Mouse (Mus musculus) liver, embryonic 14.5 days (tissue): ENCODE data around the gene Pygl. TPM values are rescaled to one million over a fixed set of nuclear protein-coding genes. Genes with fewer than 3 reads are reported as not detected.
"Not testable (repeated sequence)": the region's sequence is repeated elsewhere in the genome, so short reads cannot be mapped to it uniquely, and the experiment has no call there.

Source experiments
- ATAC-seq: fragments of 200-750 bp; cut with Nextera tagmentation; 2 replicates; pipeline ENCODE4 v1.8.0; 2017; ENCODE audit warnings: moderate number of reproducible peaks, mild to moderate bottlenecking, moderate library complexity; ENCODE audit not compliant: insufficient read depth
- DNase-seq, 3 experiments: peaks; one replicate each; pipeline ENCODE4 v3.0.0-alpha.2; 2012 to 2013; ENCODE audit warnings: low read depth in 3 of 3, low spot score in 3 of 3
- H3K27ac ChIP-seq: fragments of 300-500 bp; sonication (generic); 2 replicates; pipeline ENCODE4 v1.5.1; 2014; ENCODE audit warnings: moderate library complexity, mild to moderate bottlenecking, control low read depth, inconsistent platforms
- H3K27me3 ChIP-seq: fragments of 300-500 bp; sonication (generic); 2 replicates; pipeline ENCODE4 v1.6.1; 2014; ENCODE audit warnings: mild to moderate bottlenecking, low read length, moderate library complexity; ENCODE audit not compliant: control insufficient read depth, insufficient read depth
- H3K36me3 ChIP-seq: fragments of 300-500 bp; sonication (generic); replicated peaks from 2 replicates; pipeline ENCODE4 v1.6.1; 2014; ENCODE audit warnings: low read depth; ENCODE audit not compliant: control insufficient read depth, insufficient read depth
- H3K4me1 ChIP-seq, 2 experiments: fragments of 200-500 bp in 1 of 2; fragments of 300-500 bp in 1 of 2; sonication (generic) in 1 of 2; replicated peaks; 2 replicates each; pipeline ENCODE4 v1.6.1; 2012 to 2014; ENCODE audit warnings: antibody characterized with exemption in 1 of 2, inconsistent platforms in 1 of 2, low read length in 1 of 2; ENCODE audit not compliant: control insufficient read depth in 2 of 2, insufficient read depth in 2 of 2
- H3K4me2 ChIP-seq: fragments of 300-500 bp; sonication (generic); 2 replicates; pipeline ENCODE4 v1.6.1; 2014; ENCODE audit warnings: low read depth, mild to moderate bottlenecking, control low read depth, moderate library complexity
- H3K4me3 ChIP-seq, 2 experiments: fragments of 200-500 bp in 1 of 2; fragments of 300-500 bp in 1 of 2; sonication (generic) in 1 of 2; 2 replicates each; pipeline ENCODE4 v1.5.1; 2012 to 2014; ENCODE audit warnings: low read depth in 2 of 2, low read length in 2 of 2, mild to moderate bottlenecking in 2 of 2, control low read depth in 1 of 2, inconsistent platforms in 1 of 2, moderate library complexity in 1 of 2; ENCODE audit not compliant: insufficient read depth in 1 of 2
- H3K9ac ChIP-seq: fragments of 300-500 bp; sonication (generic); replicated peaks from 2 replicates; pipeline ENCODE4 v1.6.1; 2014; ENCODE audit warnings: mild to moderate bottlenecking, control low read depth, moderate library complexity
- H3K9me3 ChIP-seq: fragments of 300-500 bp; sonication (generic); 2 replicates; pipeline ENCODE4 v1.6.1; 2016; ENCODE audit warnings: low read length, mixed read lengths; ENCODE audit not compliant: control insufficient read depth
- CTCF ChIP-seq: IDR thresholded peaks from 2 replicates; pipeline ENCODE4 v1.5.1; 2016; ENCODE audit warnings: antibody characterized with exemption, low read depth, control low read depth
- EP300 ChIP-seq: IDR thresholded peaks from 2 replicates; pipeline ENCODE4 v1.6.1; 2016; ENCODE audit warnings: antibody characterized with exemption, low read depth
- WGBS: fragments of 180-500 bp; shearing (Covaris S2); extraction: QIAGEN DNeasy Blood & Tissue Kit; methylation state at CpG from one replicate; pipeline ENCODE4 v1.1.7; 2014; ENCODE audit not compliant: insufficient replicate concordance; 5-methylcytosine and 5-hydroxymethylcytosine counted together
- polyA plus RNA-seq, 2 experiments: library from polyadenylated mRNA; depleted of rRNA in 1 of 2; stranded (reverse) in 1 of 2; unstranded in 1 of 2; fragments of >200 nt; fragmentation: Nextera tagmentation in 1 of 2; extraction: Ambion mirVana in 1 of 2; gene quantifications; 2 replicates each; pipeline versions ENCODE4 v1.2.1 to v1.2.3; 2012 to 2014

Gene Pygl
- polyA plus RNA-seq, 2 experiments, result 29.5 to 47.9 TPM

GRCm38 (mm10) chr12:70184173-70184783 is 47.0 kb downstream of the Pygl start:
- H3K9ac ChIP-seq, result no peak overlapping the region
- 75% methylated on average over 22 of the region's 22 CpGs for WGBS
- H3K27ac ChIP-seq, result no peak overlapping the region
- TF ChIP-seq EP300 (no peak), CTCF (no peak)
- no peaks in the 10 kb centered on the region for H3K4me1 ChIP-seq
- ATAC-seq (no peak), DNase-seq (no peak)
- no peak overlapping the region for H3K4me3 ChIP-seq
- H3K4me2 ChIP-seq, result no peak overlapping the region
- H3K9me3 ChIP-seq, result no peaks in the 10 kb centered on the region; the same call in 1 of the 2 replicates
- no peaks in the 10 kb centered on the region for H3K36me3 ChIP-seq
- no peaks in the 10 kb centered on the region for H3K27me3 ChIP-seq

DNA sequence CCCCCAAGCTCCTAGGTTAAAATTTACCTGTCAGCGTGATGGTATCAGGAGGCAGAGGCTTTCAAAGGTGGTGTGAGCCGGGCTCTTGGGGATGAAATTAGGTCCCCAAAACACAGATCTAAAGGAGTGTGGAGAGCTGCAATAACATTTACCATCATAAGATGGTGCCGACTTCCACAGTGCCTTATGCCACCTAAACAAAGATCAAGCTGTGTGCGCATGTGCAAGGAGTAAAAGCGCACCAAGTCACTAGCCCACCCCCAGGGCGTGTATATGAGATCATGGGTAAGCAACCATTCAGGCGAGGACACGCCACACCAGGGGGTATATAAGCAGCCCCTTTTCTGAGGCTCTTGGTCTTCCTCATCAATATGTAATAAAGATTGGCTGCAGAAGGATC is 47.8 kb downstream of the Pygl start:
- not testable (repeated sequence) for DNase-seq, H3K9ac ChIP-seq, ATAC-seq, H3K4me3 ChIP-seq, H3K27ac ChIP-seq, H3K27me3 ChIP-seq, H3K4me2 ChIP-seq, H3K9me3 ChIP-seq, H3K4me1 ChIP-seq, H3K36me3 ChIP-seq
- WGBS, result 73% methylated on average over 8 of the region's 8 CpGs

DNA sequence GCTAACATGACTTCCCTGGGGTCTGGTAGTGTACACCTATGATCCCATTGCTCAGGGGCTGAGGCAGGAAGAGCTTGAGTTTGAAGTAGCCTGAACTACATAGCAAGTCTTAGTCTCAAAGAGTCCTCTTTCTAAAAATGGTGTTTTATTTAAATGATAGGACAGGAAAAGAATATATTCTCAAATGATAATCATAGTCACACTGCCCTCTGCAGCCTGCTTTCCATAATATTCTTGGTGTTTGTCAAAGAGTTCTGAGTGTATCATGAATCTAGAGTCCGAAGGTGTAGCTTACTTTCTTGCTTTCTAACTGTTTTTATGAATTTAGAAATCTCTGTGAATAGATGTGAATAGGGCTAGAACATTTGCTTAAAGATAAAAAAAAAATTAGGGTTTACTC is 61.3 kb downstream of the Pygl start:
- DNase-seq (no peak), ATAC-seq (no peak)
- H3K36me3 ChIP-seq, result no peaks in the 10 kb centered on the region
- TF ChIP-seq EP300 (no peak), CTCF (no peak)
- H3K4me3 ChIP-seq, result no peak overlapping the region
- no peak overlapping the region for H3K27ac ChIP-seq
- WGBS, result 51% methylated on average over 1 of the region's 1 CpGs
- H3K9me3 ChIP-seq, result no peaks in the 10 kb centered on the region
- H3K27me3 ChIP-seq, result no peaks in the 10 kb centered on the region
- no peak overlapping the region for H3K4me2 ChIP-seq
- H3K4me1 ChIP-seq, result no peaks in the 10 kb centered on the region
- H3K9ac ChIP-seq, result no peak overlapping the region

- 69% methylated on average over 4 of the region's 4 CpGs for WGBS
- Histone ChIP-seq H3K9me3 (no peaks in the 10 kb centered on the region), H3K4me2 (no peak overlapping the region), H3K4me3 (no peak overlapping the region), H3K27ac (no peak overlapping the region), H3K36me3 (no peaks in the 10 kb centered on the region), H3K4me1 (no peaks in the 10 kb centered on the region), H3K27me3 (no peaks in the 10 kb centered on the region), H3K9ac (no peak overlapping the region)
- TF ChIP-seq EP300 (no peak), CTCF (no peak)
- ATAC-seq, result no peak
- DNase-seq, result no peak
These were observed 63.3 kb downstream of the Pygl start for GRCm38 (mm10) chr12:70167950-70168349.

DNA sequence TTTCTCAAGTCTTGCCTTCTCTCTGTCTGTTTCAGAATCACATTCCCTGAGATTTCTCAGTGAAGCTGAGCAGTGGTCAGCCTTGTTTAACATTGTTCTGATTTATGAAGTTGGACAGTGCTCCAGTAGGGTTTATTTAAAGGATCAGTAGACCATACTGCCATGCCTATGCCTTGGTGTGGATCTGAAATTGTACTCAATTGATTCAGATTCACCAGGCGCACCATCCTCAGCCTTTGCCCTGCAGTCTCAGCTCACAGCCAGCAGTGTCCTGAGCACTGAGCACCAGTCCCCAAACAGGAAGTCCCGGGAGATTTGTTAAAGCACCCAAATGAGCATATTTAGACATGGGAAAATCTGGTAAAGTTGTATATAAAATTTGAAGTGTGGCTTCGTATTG is 66.5 kb downstream of the Pygl start:
- Histone ChIP-seq H3K27ac (no peak overlapping the region), H3K4me1 (no peaks in the 10 kb centered on the region), H3K9ac (no peak overlapping the region), H3K36me3 (no peaks in the 10 kb centered on the region), H3K4me2 (no peak overlapping the region), H3K4me3 (no peak overlapping the region), H3K27me3 (no peaks in the 10 kb centered on the region), H3K9me3 (no peaks in the 10 kb centered on the region)
- WGBS, result 43% methylated on average over 3 of the region's 3 CpGs
- ATAC-seq (no peak), DNase-seq (no peak)
- TF ChIP-seq EP300 (no peak), CTCF (no peak)
